Mouse (Mus musculus): ENCODE measurements around the gene Grm4. TPM values are rescaled to one million over a fixed set of nuclear protein-coding genes. Genes with fewer than 3 reads are reported as not detected.

Grm4 gene
- polyA plus RNA-seq, 1 experiment from 2014 or later, result 0.19 TPM

GRCm38 (mm10) chr17:27552215-27553201 is 31.3 kb upstream of the Grm4 start:
- WGBS, result 76% methylated on average over 23 of the region's 23 CpGs
- Histone ChIP-seq H3K9me3 (replicated peaks; ENCODE audit: control insufficient read depth, low read length) (no peaks in the 10 kb centered on the region), H3K4me1 (ENCODE audit: control insufficient read depth, insufficient read depth, low read length) (peaks cover 9% of the 10 kb centered on the region; the same call in 1 of the 2 replicates), H3K9ac (ENCODE audit: low read length) (no peak overlapping the region), H3K4me2 (ENCODE audit: low read depth, low read length) (no peak overlapping the region), H3K4me3 (replicated peaks; ENCODE audit: low read length) (no peak overlapping the region), H3K36me3 (ENCODE audit: control insufficient read depth, insufficient read depth, low read length) (no peaks in the 10 kb centered on the region), H3K27me3 (ENCODE audit: control insufficient read depth, insufficient read depth, low read length) (no peaks in the 10 kb centered on the region), H3K27ac (ENCODE audit: low read length) (no peak overlapping the region)
- ATAC-seq (ENCODE audit: insufficient read depth, low FRiP score), result no peak

- no peaks in the 10 kb centered on the region for H3K36me3 ChIP-seq (ENCODE audit: control insufficient read depth, insufficient read depth, low read length)
- no peak overlapping the region for H3K4me3 ChIP-seq (replicated peaks; ENCODE audit: low read length)
- no peak overlapping the region for H3K9ac ChIP-seq (ENCODE audit: low read length)
- H3K9me3 ChIP-seq (replicated peaks; ENCODE audit: control insufficient read depth, low read length), result no peaks in the 10 kb centered on the region
- no peaks in the 10 kb centered on the region for H3K27me3 ChIP-seq (ENCODE audit: control insufficient read depth, insufficient read depth, low read length)
- H3K27ac ChIP-seq (ENCODE audit: low read length), result no peak overlapping the region
- 0 out of 2 replicates have a peak, but pooled peaks cover 7% of the 10 kb centered on the region for H3K4me1 ChIP-seq (ENCODE audit: control insufficient read depth, insufficient read depth, low read length)
- no peak for ATAC-seq (ENCODE audit: insufficient read depth, low FRiP score)
- whole genome bisulfite sequencing, result 61% methylated on average over 10 of the region's 10 CpGs
- H3K4me2 ChIP-seq (ENCODE audit: low read depth, low read length), result no peak overlapping the region
Measured at GRCm38 (mm10) chr17:27551393-27551940, 30.3 kb upstream of the Grm4 start.

GRCm38 (mm10) chr17:27549234-27549633 is 28.0 kb upstream of the Grm4 start:
- H3K9me3 ChIP-seq (replicated peaks; ENCODE audit: control insufficient read depth, low read length), result no peaks in the 10 kb centered on the region
- no peak overlapping the region for H3K27ac ChIP-seq (ENCODE audit: low read length)
- no peak for ATAC-seq (ENCODE audit: insufficient read depth, low FRiP score)
- no peak overlapping the region for H3K4me2 ChIP-seq (ENCODE audit: low read depth, low read length)
- no peak overlapping the region for H3K9ac ChIP-seq (ENCODE audit: low read length)
- H3K4me3 ChIP-seq (replicated peaks; ENCODE audit: low read length), result no peak overlapping the region
- 0 out of 2 replicates have a peak, but pooled peaks cover 5% of the 10 kb centered on the region for H3K4me1 ChIP-seq (ENCODE audit: control insufficient read depth, insufficient read depth, low read length)
- H3K27me3 ChIP-seq (ENCODE audit: control insufficient read depth, insufficient read depth, low read length), result no peaks in the 10 kb centered on the region
- H3K36me3 ChIP-seq (ENCODE audit: control insufficient read depth, insufficient read depth, low read length), result no peaks in the 10 kb centered on the region
- WGBS, result 53% methylated on average over 8 of the region's 8 CpGs

- no peak overlapping the region for H3K4me2 ChIP-seq (ENCODE audit: low read depth, low read length)
- 0 out of 2 replicates have a peak, but pooled peaks cover 4% of the 10 kb centered on the region for H3K4me1 ChIP-seq (ENCODE audit: control insufficient read depth, insufficient read depth, low read length)
- ATAC-seq (ENCODE audit: insufficient read depth, low FRiP score), result peak; percentile 80; the same call in 1 of the 2 replicates
- no peaks in the 10 kb centered on the region for H3K36me3 ChIP-seq (ENCODE audit: control insufficient read depth, insufficient read depth, low read length)
- no peak overlapping the region for H3K9ac ChIP-seq (ENCODE audit: low read length)
- H3K27me3 ChIP-seq (ENCODE audit: control insufficient read depth, insufficient read depth, low read length), result no peaks in the 10 kb centered on the region
- H3K9me3 ChIP-seq (replicated peaks; ENCODE audit: control insufficient read depth, low read length), result no peaks in the 10 kb centered on the region
- H3K4me3 ChIP-seq (replicated peaks; ENCODE audit: low read length), result no peak overlapping the region
- 55% methylated on average over 9 of the region's 9 CpGs for WGBS
- H3K27ac ChIP-seq (ENCODE audit: low read length), result no peak overlapping the region
Measured at GRCm38 (mm10) chr17:27547253-27547868, 26.2 kb upstream of the Grm4 start.

GRCm38 (mm10) chr17:27546574-27547085 is 25.4 kb upstream of the Grm4 start:
- Histone ChIP-seq H3K9me3 (replicated peaks; ENCODE audit: control insufficient read depth, low read length) (no peaks in the 10 kb centered on the region), H3K4me1 (ENCODE audit: control insufficient read depth, insufficient read depth, low read length) (0 out of 2 replicates have a peak, but pooled peaks cover 4% of the 10 kb centered on the region), H3K4me2 (ENCODE audit: low read depth, low read length) (no peak overlapping the region), H3K4me3 (replicated peaks; ENCODE audit: low read length) (no peak overlapping the region), H3K27ac (ENCODE audit: low read length) (no peak overlapping the region), H3K9ac (ENCODE audit: low read length) (no peak overlapping the region), H3K36me3 (ENCODE audit: control insufficient read depth, insufficient read depth, low read length) (no peaks in the 10 kb centered on the region), H3K27me3 (ENCODE audit: control insufficient read depth, insufficient read depth, low read length) (no peaks in the 10 kb centered on the region)
- no peak for ATAC-seq (ENCODE audit: insufficient read depth, low FRiP score)
- 73% methylated on average over 7 of the region's 7 CpGs for WGBS

- Histone ChIP-seq H3K4me1 (ENCODE audit: control insufficient read depth, insufficient read depth, low read length) (0 out of 2 replicates have a peak, but pooled peaks cover 4% of the 10 kb centered on the region), H3K4me2 (ENCODE audit: low read depth, low read length) (no peak overlapping the region), H3K27me3 (ENCODE audit: control insufficient read depth, insufficient read depth, low read length) (no peaks in the 10 kb centered on the region), H3K9me3 (replicated peaks; ENCODE audit: control insufficient read depth, low read length) (no peaks in the 10 kb centered on the region), H3K27ac (ENCODE audit: low read length) (no peak overlapping the region), H3K9ac (ENCODE audit: low read length) (no peak overlapping the region), H3K4me3 (replicated peaks; ENCODE audit: low read length) (no peak overlapping the region), H3K36me3 (ENCODE audit: control insufficient read depth, insufficient read depth, low read length) (no peaks in the 10 kb centered on the region)
- 50% methylated on average over 12 of the region's 12 CpGs for WGBS
- no peak for ATAC-seq (ENCODE audit: insufficient read depth, low FRiP score)
Measured at GRCm38 (mm10) chr17:27545991-27546390, 24.8 kb upstream of the Grm4 start.

- H3K27ac ChIP-seq (ENCODE audit: low read length), result no peak overlapping the region
- H3K36me3 ChIP-seq (ENCODE audit: control insufficient read depth, insufficient read depth, low read length), result no peaks in the 10 kb centered on the region
- 0 out of 2 replicates have a peak, but pooled peaks cover 4% of the 10 kb centered on the region for H3K4me1 ChIP-seq (ENCODE audit: control insufficient read depth, insufficient read depth, low read length)
- H3K27me3 ChIP-seq (ENCODE audit: control insufficient read depth, insufficient read depth, low read length), result no peaks in the 10 kb centered on the region
- ATAC-seq (ENCODE audit: insufficient read depth, low FRiP score), result no peak
- H3K9ac ChIP-seq (ENCODE audit: low read length), result no peak overlapping the region
- H3K9me3 ChIP-seq (replicated peaks; ENCODE audit: control insufficient read depth, low read length), result no peaks in the 10 kb centered on the region
- H3K4me3 ChIP-seq (replicated peaks; ENCODE audit: low read length), result no peak overlapping the region
- H3K4me2 ChIP-seq (ENCODE audit: low read depth, low read length), result no peak overlapping the region
- WGBS, result 88% methylated on average over 11 of the region's 11 CpGs
Measured at GRCm38 (mm10) chr17:27544551-27544950, 23.3 kb upstream of the Grm4 start.

- WGBS, result 72% methylated on average over 3 of the region's 3 CpGs
- ATAC-seq (ENCODE audit: insufficient read depth, low FRiP score), result no peak
Measured at GRCm38 (mm10) chr17:27541984-27542383, 20.8 kb upstream of the Grm4 start.

More at GRCm38 (mm10) chr17:27541984-27542383, 20.8 kb upstream of the Grm4 start:
- H3K9ac ChIP-seq (ENCODE audit: low read length), result no peak overlapping the region
- no peak overlapping the region for H3K27ac ChIP-seq (ENCODE audit: low read length)
- no peaks in the 10 kb centered on the region for H3K4me1 ChIP-seq (ENCODE audit: control insufficient read depth, insufficient read depth, low read length)
- no peak overlapping the region for H3K4me2 ChIP-seq (ENCODE audit: low read depth, low read length)
- H3K36me3 ChIP-seq (ENCODE audit: control insufficient read depth, insufficient read depth, low read length), result no peaks in the 10 kb centered on the region
- no peak overlapping the region for H3K4me3 ChIP-seq (replicated peaks; ENCODE audit: low read length)
- H3K27me3 ChIP-seq (ENCODE audit: control insufficient read depth, insufficient read depth, low read length), result no peaks in the 10 kb centered on the region
- no peaks in the 10 kb centered on the region for H3K9me3 ChIP-seq (replicated peaks; ENCODE audit: control insufficient read depth, low read length)
